Mouse (Mus musculus): ENCODE measurements around the gene Qrfp. TPM values are rescaled to one million over a fixed set of nuclear protein-coding genes. Genes with fewer than 3 reads are reported as not detected.

Gene Qrfp
- polyA plus RNA-seq, 2 experiments = not detected

GRCm38 (mm10) chr2:31779258-31779657 is 31.1 kb downstream of the Qrfp start:
- ATAC-seq (ENCODE audit: insufficient read depth) = no peak
- WGBS (ENCODE audit: insufficient replicate concordance) = 74% methylated on average over 2 of the region's 2 CpGs
- no peaks in the 10 kb centered on the region for H3K4me1 ChIP-seq (replicated peaks; ENCODE audit: control insufficient read depth in 2 of 2, insufficient read depth in 2 of 2, low read length in 1 of 2)
- no peak overlapping the region for H3K27ac ChIP-seq
- DNase-seq (ENCODE audit: low read depth in 3 of 3, low spot score in 3 of 3) = no peak
- no peak overlapping the region for H3K4me2 ChIP-seq (ENCODE audit: low read depth)
- peaks cover 16% of the 10 kb centered on the region for H3K36me3 ChIP-seq (replicated peaks; ENCODE audit: control insufficient read depth, insufficient read depth, low read depth)
- no peaks in the 10 kb centered on the region for H3K9me3 ChIP-seq (ENCODE audit: control insufficient read depth, low read length)
- H3K9ac ChIP-seq (replicated peaks) = no peak overlapping the region
- no peak overlapping the region for H3K4me3 ChIP-seq (ENCODE audit: insufficient read depth in 1 of 2, low read depth in 2 of 2, low read length in 2 of 2)
- no peaks in the 10 kb centered on the region for H3K27me3 ChIP-seq (ENCODE audit: control insufficient read depth, insufficient read depth, low read length)
- TF ChIP-seq EP300 (IDR thresholded peaks at IDR 0.05; ENCODE audit: low read depth) = no peak

- peaks cover 16% of the 10 kb centered on the region for H3K36me3 ChIP-seq (replicated peaks; ENCODE audit: control insufficient read depth, insufficient read depth, low read depth)
- H3K4me2 ChIP-seq (ENCODE audit: low read depth) = no peak overlapping the region
- no peak overlapping the region for H3K4me3 ChIP-seq (ENCODE audit: insufficient read depth in 1 of 2, low read depth in 2 of 2, low read length in 2 of 2)
- H3K27ac ChIP-seq = no peak overlapping the region
- no peak for ATAC-seq (ENCODE audit: insufficient read depth)
- no peaks in the 10 kb centered on the region for H3K9me3 ChIP-seq (ENCODE audit: control insufficient read depth, low read length)
- no peak overlapping the region for H3K9ac ChIP-seq (replicated peaks)
- H3K27me3 ChIP-seq (ENCODE audit: control insufficient read depth, insufficient read depth, low read length) = no peaks in the 10 kb centered on the region
- DNase-seq (ENCODE audit: low read depth in 3 of 3, low spot score in 3 of 3) = no peak
- no peaks in the 10 kb centered on the region; a peak in 1 of 4 replicates for H3K4me1 ChIP-seq (replicated peaks; ENCODE audit: control insufficient read depth in 2 of 2, insufficient read depth in 2 of 2, low read length in 1 of 2)
- WGBS (ENCODE audit: insufficient replicate concordance) = 77% methylated on average over 3 of the region's 3 CpGs
- TF ChIP-seq CTCF (IDR thresholded peaks at IDR 0.05; ENCODE audit: low read depth) = no peak
These were observed 33.9 kb downstream of the Qrfp start for GRCm38 (mm10) chr2:31776479-31776878.

- Histone ChIP-seq H3K4me1 (replicated peaks; ENCODE audit: control insufficient read depth in 2 of 2, insufficient read depth in 2 of 2, low read length in 1 of 2) (peaks cover 5 to 23% of the 10 kb centered on the region in 2 experiments), H3K9me3 (ENCODE audit: control insufficient read depth, low read length) (no peaks in the 10 kb centered on the region), H3K36me3 (replicated peaks; ENCODE audit: control insufficient read depth, insufficient read depth, low read depth) (no peaks in the 10 kb centered on the region), H3K4me3 (ENCODE audit: insufficient read depth in 1 of 2, low read depth in 2 of 2, low read length in 2 of 2) (no peak overlapping the region), H3K9ac (replicated peaks) (no peak overlapping the region), H3K27ac (no peak overlapping the region), H3K4me2 (ENCODE audit: low read depth) (peak overlapping the region; percentile 13; the same call in 1 of the 2 replicates), H3K27me3 (ENCODE audit: control insufficient read depth, insufficient read depth, low read length) (no peaks in the 10 kb centered on the region)
- ATAC-seq (ENCODE audit: insufficient read depth) (0 out of 2 replicates have a peak, but pooled peaks have one; percentile 39), DNase-seq (ENCODE audit: low read depth in 3 of 3, low spot score in 3 of 3) (peak in 1 of 3 experiments; percentile 33)
- 18% methylated on average over 7 of the region's 7 CpGs for WGBS (ENCODE audit: insufficient replicate concordance)
- TF ChIP-seq EP300 (IDR thresholded peaks at IDR 0.05; ENCODE audit: low read depth) (no peak), CTCF (IDR thresholded peaks at IDR 0.05; ENCODE audit: low read depth) (no peak)
These were observed 39.5 kb downstream of the Qrfp start for GRCm38 (mm10) chr2:31770781-31771441.

- Histone ChIP-seq H3K36me3 (replicated peaks; ENCODE audit: control insufficient read depth, insufficient read depth, low read depth) (no peaks in the 10 kb centered on the region), H3K27me3 (ENCODE audit: control insufficient read depth, insufficient read depth, low read length) (no peaks in the 10 kb centered on the region), H3K4me1 (replicated peaks; ENCODE audit: control insufficient read depth in 2 of 2, insufficient read depth in 2 of 2, low read length in 1 of 2) (peaks cover 5 to 30% of the 10 kb centered on the region in 2 experiments), H3K27ac (no peak overlapping the region), H3K4me3 (ENCODE audit: insufficient read depth in 1 of 2, low read depth in 2 of 2, low read length in 2 of 2) (no peak overlapping the region), H3K4me2 (ENCODE audit: low read depth) (no peak overlapping the region), H3K9me3 (ENCODE audit: control insufficient read depth, low read length) (no peaks in the 10 kb centered on the region), H3K9ac (replicated peaks) (no peak overlapping the region)
- 28% methylated on average over 6 of the region's 6 CpGs for WGBS (ENCODE audit: insufficient replicate concordance)
- TF ChIP-seq EP300 (IDR thresholded peaks at IDR 0.05; ENCODE audit: low read depth) = no peak
- TF ChIP-seq CTCF (IDR thresholded peaks at IDR 0.05; ENCODE audit: low read depth) = no peak
- DNase-seq (ENCODE audit: low read depth in 3 of 3, low spot score in 3 of 3) = no peak
- no peak for ATAC-seq (ENCODE audit: insufficient read depth)
These were observed 40.7 kb downstream of the Qrfp start for GRCm38 (mm10) chr2:31769631-31770111.

GRCm38 (mm10) chr2:31769115-31769514 is 41.3 kb downstream of the Qrfp start:
- TF ChIP-seq EP300 (IDR thresholded peaks at IDR 0.05; ENCODE audit: low read depth) (no peak), CTCF (IDR thresholded peaks at IDR 0.05; ENCODE audit: low read depth) (no peak)
- DNase-seq (ENCODE audit: low read depth in 3 of 3, low spot score in 3 of 3) (no peak), ATAC-seq (ENCODE audit: insufficient read depth) (no peak)
- peaks cover 5 to 30% of the 10 kb centered on the region in 2 experiments for H3K4me1 ChIP-seq (replicated peaks; ENCODE audit: control insufficient read depth in 2 of 2, insufficient read depth in 2 of 2, low read length in 1 of 2)
- no peaks in the 10 kb centered on the region for H3K9me3 ChIP-seq (ENCODE audit: control insufficient read depth, low read length)
- H3K9ac ChIP-seq (replicated peaks) = no peak overlapping the region
- H3K4me2 ChIP-seq (ENCODE audit: low read depth) = peak overlapping the region; percentile 15; the same call in 1 of the 2 replicates
- H3K27ac ChIP-seq = no peak overlapping the region
- 20% methylated on average over 4 of the region's 4 CpGs for WGBS (ENCODE audit: insufficient replicate concordance)
- no peaks in the 10 kb centered on the region for H3K27me3 ChIP-seq (ENCODE audit: control insufficient read depth, insufficient read depth, low read length)
- H3K36me3 ChIP-seq (replicated peaks; ENCODE audit: control insufficient read depth, insufficient read depth, low read depth) = no peaks in the 10 kb centered on the region
- no peak overlapping the region for H3K4me3 ChIP-seq (ENCODE audit: insufficient read depth in 1 of 2, low read depth in 2 of 2, low read length in 2 of 2)

Data from liver, embryonic 14.5 days (tissue).